In the genomic region with DNA sequence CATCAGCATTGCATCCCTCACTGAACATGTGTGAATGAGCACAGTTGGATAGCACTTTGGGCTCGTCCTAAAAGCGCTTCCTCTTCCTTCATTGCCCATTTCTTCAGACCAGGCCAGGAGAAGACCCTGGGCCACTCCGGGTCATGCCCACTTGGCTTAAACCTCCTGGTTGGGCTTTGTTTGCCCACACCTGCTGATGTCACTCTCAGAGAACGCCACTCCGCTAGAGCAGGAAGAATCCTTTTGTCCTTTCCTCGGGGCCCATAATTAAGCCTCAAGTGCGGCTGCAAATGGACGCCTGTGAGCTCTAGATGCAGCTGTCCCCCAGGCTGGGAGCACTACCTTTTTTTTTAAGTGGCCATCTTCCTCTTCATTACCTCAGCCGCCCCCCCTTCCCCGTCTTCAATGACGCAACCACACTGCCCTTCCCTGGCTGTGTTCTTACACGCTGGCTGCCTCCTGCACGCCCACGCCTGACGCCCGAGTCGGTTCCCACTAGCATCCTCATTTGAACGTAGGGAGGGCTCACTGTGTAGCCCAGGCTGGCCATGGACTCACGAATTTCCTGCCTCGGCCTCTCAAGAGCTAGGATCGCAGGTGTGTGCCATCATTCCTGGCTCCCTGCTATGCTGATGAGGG, we compare ENCODE assay signal across 12 mouse cellular contexts.
A peak's percentile ranks its signal among the peaks of the same experiment; 100 is the strongest.
DNase-seq lines count a peak whose midpoint lies in the region; ATAC-seq and TF ChIP-seq lines count a peak whose summit lies in the region.
"Had no signal": no experiment of that assay in that cellular context is flagged by ENCODE, and none has a peak within 500 bp of the region (broad histone marks: within the 10 kb centered on the region; RNA-seq: fewer than 3 reads in every experiment).

No protein-coding gene starts in this region.

- ATAC-seq in forebrain, embryonic 13.5 days: no peak
- no peak for ATAC-seq in forebrain, postnatal 0 days
- peak; percentile 25; the same call in 1 of the 2 replicates for ATAC-seq in limb, embryonic 14.5 days (ENCODE audit: low FRiP score, low read depth)
- ATAC-seq in megakaryocyte progenitor cell, adult 5-6 weeks (replicated peaks; ENCODE audit: poor library complexity): peak; percentile 58

- peaks cover 86% of the 10 kb centered on the region for H3K36me3 ChIP-seq in forebrain, embryonic 13.5 days (ENCODE audit: poor library complexity, severe bottlenecking)
- H3K36me3 ChIP-seq in forebrain, postnatal 0 days (ENCODE audit: insufficient read depth): peaks cover 61% of the 10 kb centered on the region
- peaks cover 54% of the 10 kb centered on the region for H3K36me3 ChIP-seq in limb, embryonic 14.5 days (ENCODE audit: control insufficient read depth, insufficient read depth, low read length)
- peaks cover 86% of the 10 kb centered on the region for H3K36me3 ChIP-seq in limb, embryonic 10.5 days

- no peaks in the 10 kb centered on the region for H3K27me3 ChIP-seq in forebrain, embryonic 13.5 days
- H3K27me3 ChIP-seq in forebrain, postnatal 0 days (ENCODE audit: insufficient read depth, low read length): no peaks in the 10 kb centered on the region
- no peaks in the 10 kb centered on the region for H3K27me3 ChIP-seq in limb, embryonic 14.5 days (ENCODE audit: control insufficient read depth, insufficient read depth, low read length)
- H3K27me3 ChIP-seq in limb, embryonic 10.5 days (ENCODE audit: low read depth, poor library complexity, severe bottlenecking): no peaks in the 10 kb centered on the region
- H3K27me3 ChIP-seq: hindbrain, embryonic 15.5 days; limb, embryonic 12.5 days; lung, embryonic 15.5 days had no signal

- TF ChIP-seq POLR2A in limb, embryonic 14.5 days (IDR thresholded peaks at IDR 0.05; ENCODE audit: borderline replicate concordance, extremely low read depth, insufficient read depth, insufficient read length): no peak

- intact Hi-C loops in heart, postnatal 14 days (cut with DNase I): no loop called here

- no peak overlapping the region for H3K4me3 ChIP-seq in forebrain, embryonic 13.5 days
- H3K4me3 ChIP-seq in forebrain, postnatal 0 days (ENCODE audit: low read depth, low read length): no peak overlapping the region
- no peak overlapping the region for H3K4me3 ChIP-seq in limb, embryonic 14.5 days (replicated peaks; ENCODE audit: low read length)
- H3K4me3 ChIP-seq in limb, embryonic 10.5 days: no peak overlapping the region
- H3K4me3 ChIP-seq: heart, embryonic 10.5 days; hindbrain, embryonic 15.5 days; limb, embryonic 12.5 days; lung, embryonic 15.5 days had no signal

- no peak for DNase-seq in forebrain, postnatal 0 days
- DNase-seq in limb, embryonic 14.5 days (ENCODE audit: low spot score): no peak
- no peak for DNase-seq in limb, embryonic 10.5 days (ENCODE audit: low spot score)
- DNase-seq in right cerebral cortex, postnatal 14 days: peak; percentile 48
- no peak for DNase-seq in thymus, postnatal 14 days
- no peak for DNase-seq in heart, postnatal 14 days

- H3K27ac ChIP-seq in forebrain, embryonic 13.5 days: peak overlapping the region; percentile 36
- H3K27ac ChIP-seq in forebrain, postnatal 0 days (ENCODE audit: low read depth, low read length): no peak overlapping the region
- no peak overlapping the region for H3K27ac ChIP-seq in limb, embryonic 14.5 days (replicated peaks; ENCODE audit: low read depth, low read length)
- no peak overlapping the region for H3K27ac ChIP-seq in limb, embryonic 10.5 days
- H3K27ac ChIP-seq: heart, embryonic 10.5 days; hindbrain, embryonic 15.5 days; limb, embryonic 12.5 days; lung, embryonic 15.5 days had no signal

- no peak overlapping the region for H3K9ac ChIP-seq in forebrain, embryonic 13.5 days
- no peak overlapping the region for H3K9ac ChIP-seq in forebrain, postnatal 0 days
- no peak overlapping the region for H3K9ac ChIP-seq in limb, embryonic 14.5 days (ENCODE audit: low read depth, low read length, severe bottlenecking)
- H3K9ac ChIP-seq: hindbrain, embryonic 15.5 days; limb, embryonic 12.5 days; lung, embryonic 15.5 days had no signal

- 0 out of 2 replicates have a peak, but pooled peaks cover 5% of the 10 kb centered on the region for H3K4me1 ChIP-seq in forebrain, embryonic 13.5 days
- no peaks in the 10 kb centered on the region for H3K4me1 ChIP-seq in forebrain, postnatal 0 days (ENCODE audit: insufficient read depth)
- H3K4me1 ChIP-seq in limb, embryonic 14.5 days (ENCODE audit: control insufficient read depth, insufficient read depth, low read length): no peaks in the 10 kb centered on the region
- peaks cover 6% of the 10 kb centered on the region; the same call in 1 of the 2 replicates for H3K4me1 ChIP-seq in limb, embryonic 10.5 days
- H3K4me1 ChIP-seq: hindbrain, embryonic 15.5 days; limb, embryonic 12.5 days; lung, embryonic 15.5 days had no signal

- H3K4me2 ChIP-seq in forebrain, embryonic 13.5 days: no peak overlapping the region
- H3K4me2 ChIP-seq in forebrain, postnatal 0 days (ENCODE audit: low read depth): no peak overlapping the region
- no peak overlapping the region for H3K4me2 ChIP-seq in limb, embryonic 14.5 days (replicated peaks; ENCODE audit: low read depth, low read length, severe bottlenecking)
- H3K4me2 ChIP-seq: hindbrain, embryonic 15.5 days; limb, embryonic 12.5 days; lung, embryonic 15.5 days had no signal

- 66% methylated on average over 21 of the region's 21 CpGs for WGBS in forebrain, embryonic 13.5 days
- WGBS in forebrain, postnatal 0 days: 72% methylated on average over 21 of the region's 21 CpGs
- 83% methylated on average over 21 of the region's 21 CpGs for WGBS in limb, embryonic 14.5 days
- 87% methylated on average over 21 of the region's 21 CpGs for WGBS in limb, embryonic 10.5 days

- no peak for TF ChIP-seq CTCF in forebrain, postnatal 0 days (IDR thresholded peaks at IDR 0.05; ENCODE audit: low read depth)

- H3K9me3 ChIP-seq in forebrain, embryonic 13.5 days (replicated peaks): no peaks in the 10 kb centered on the region
- no peaks in the 10 kb centered on the region for H3K9me3 ChIP-seq in forebrain, postnatal 0 days (ENCODE audit: low read length)
- H3K9me3 ChIP-seq in limb, embryonic 14.5 days (ENCODE audit: control insufficient read depth, low read length): no peaks in the 10 kb centered on the region
- no peaks in the 10 kb centered on the region for H3K9me3 ChIP-seq in limb, embryonic 10.5 days (replicated peaks)
- H3K9me3 ChIP-seq: heart, embryonic 10.5 days; hindbrain, embryonic 15.5 days; limb, embryonic 12.5 days; lung, embryonic 15.5 days had no signal

Comparison
In these comparisons a context has a peak if more than half of its experiments do, and no peak if none do; other contexts are left out.
1. ATAC-seq: peak in limb, embryonic 14.5 days (single experiment) and megakaryocyte progenitor cell, adult 5-6 weeks (single experiment); none in forebrain, embryonic 13.5 days (single experiment) and forebrain, postnatal 0 days (single experiment).